Mouse (Mus musculus) heart, embryonic 14.5 days (tissue): ENCODE results near the gene Aqp1. TPM values are rescaled to one million over a fixed set of nuclear protein-coding genes. Genes with fewer than 3 reads are reported as not detected.

Experiments used
- ATAC-seq: fragments of 200-750 bp; cut with Nextera tagmentation; 2 replicates; pipeline ENCODE4 v1.8.0; 2017; ENCODE audit warnings: low read depth, moderate TSS enrichment; ENCODE audit not compliant: insufficient number of reproducible peaks, insufficient read depth, low FRiP score
- H3K27ac ChIP-seq, 2 experiments: fragments of 200-500 bp in 1 of 2; fragments of 300-500 bp in 1 of 2; sonication (generic) in 1 of 2; replicated peaks in 1 of 2; 2 replicates each; pipeline ENCODE4 v1.5.1; 2012 to 2014; ENCODE audit warnings: low read depth in 2 of 2, low read length in 2 of 2, control low read depth in 1 of 2, mild to moderate bottlenecking in 1 of 2, mixed read lengths in 1 of 2; ENCODE audit not compliant: control insufficient read depth in 1 of 2, insufficient read depth in 1 of 2
- H3K27me3 ChIP-seq: fragments of 300-500 bp; sonication (generic); 2 replicates; pipeline ENCODE4 v1.6.1; 2014; ENCODE audit warnings: mild to moderate bottlenecking, low read length, control low read depth; ENCODE audit not compliant: control insufficient read depth, insufficient read depth
- H3K36me3 ChIP-seq: fragments of 300-500 bp; sonication (generic); 2 replicates; pipeline ENCODE4 v1.6.1; 2014; ENCODE audit warnings: mild to moderate bottlenecking, control low read depth, low read length, mixed read lengths; ENCODE audit not compliant: control insufficient read depth, insufficient read depth
- H3K4me1 ChIP-seq, 2 experiments: fragments of 200-500 bp in 1 of 2; fragments of 300-500 bp in 1 of 2; sonication (generic) in 1 of 2; 2 replicates each; pipeline ENCODE4 v1.6.1; 2012 to 2014; ENCODE audit warnings: low read length in 2 of 2, control low read depth in 1 of 2, mixed read lengths in 1 of 2; ENCODE audit not compliant: control insufficient read depth in 2 of 2, insufficient read depth in 2 of 2
- H3K4me2 ChIP-seq: fragments of 300-500 bp; sonication (generic); 2 replicates; pipeline ENCODE4 v1.6.1; 2014; ENCODE audit warnings: mild to moderate bottlenecking, low read length
- H3K4me3 ChIP-seq, 2 experiments: fragments of 200-500 bp in 1 of 2; fragments of 300-500 bp in 1 of 2; sonication (generic) in 1 of 2; 2 replicates each; pipeline ENCODE4 v1.5.1; 2012 to 2014; ENCODE audit warnings: low read length in 2 of 2, mild to moderate bottlenecking in 2 of 2, control low read depth in 1 of 2, low read depth in 1 of 2, moderate library complexity in 1 of 2; ENCODE audit not compliant: control insufficient read depth in 1 of 2, insufficient read depth in 1 of 2
- H3K9ac ChIP-seq: fragments of 300-500 bp; sonication (generic); 2 replicates; pipeline ENCODE4 v1.6.1; 2014; ENCODE audit warnings: mild to moderate bottlenecking, low read length
- H3K9me3 ChIP-seq: fragments of 300-500 bp; sonication (generic); 2 replicates; pipeline ENCODE4 v1.6.1; 2016; ENCODE audit warnings: low read length, control low read depth; ENCODE audit not compliant: control insufficient read depth
- WGBS: fragments of 180-500 bp; shearing (Covaris S2); extraction: QIAGEN DNeasy Blood & Tissue Kit; methylation state at CpG from one replicate; pipeline ENCODE4 v1.1.7; 2014; 5-methylcytosine and 5-hydroxymethylcytosine counted together
- polyA plus RNA-seq: library from polyadenylated mRNA; unstranded; fragments of >200 nt; fragmentation: Nextera tagmentation; extraction: Ambion mirVana; gene quantifications from 2 replicates; pipeline ENCODE4 v1.2.1, GENCODE M21; 2014

Aqp1 gene
- polyA plus RNA-seq, 1 experiment from 2014 or later = 8.7 TPM

GRCm38 (mm10) chr6:55321518-55321917, 14.7 kb upstream of the Aqp1 start:
- 67% methylated on average over 6 of the region's 6 CpGs for WGBS
- no peak overlapping the region for H3K27ac ChIP-seq
- H3K4me2 ChIP-seq = no peak overlapping the region
- H3K4me1 ChIP-seq = peaks cover 16 to 20% of the 10 kb centered on the region in 2 experiments
- no peak overlapping the region for H3K9ac ChIP-seq
- ATAC-seq = no peak
- no peaks in the 10 kb centered on the region for H3K36me3 ChIP-seq
- no peak overlapping the region for H3K4me3 ChIP-seq
- no peaks in the 10 kb centered on the region for H3K27me3 ChIP-seq
- no peaks in the 10 kb centered on the region for H3K9me3 ChIP-seq

GRCm38 (mm10) chr6:55322980-55323379, 13.3 kb upstream of the Aqp1 start:
- 71% methylated on average over 2 of the region's 2 CpGs for WGBS
- H3K4me1 ChIP-seq = peaks cover 18 to 30% of the 10 kb centered on the region in 2 experiments

GRCm38 (mm10) chr6:55323908-55324634, 12.2 kb upstream of the Aqp1 start:
- Histone ChIP-seq H3K9me3 (no peaks in the 10 kb centered on the region), H3K4me1 (peaks cover 18 to 30% of the 10 kb centered on the region in 2 experiments), H3K27ac (no peak overlapping the region), H3K4me3 (no peak overlapping the region), H3K27me3 (no peaks in the 10 kb centered on the region), H3K9ac (no peak overlapping the region), H3K4me2 (no peak overlapping the region), H3K36me3 (no peaks in the 10 kb centered on the region)
- 66% methylated on average over 17 of the region's 17 CpGs for WGBS
- no peak for ATAC-seq

More at GRCm38 (mm10) chr6:55322980-55323379, 13.3 kb upstream of the Aqp1 start:
- H3K4me2 ChIP-seq = no peak overlapping the region
- H3K9ac ChIP-seq = no peak overlapping the region
- no peak overlapping the region for H3K4me3 ChIP-seq
- no peaks in the 10 kb centered on the region for H3K27me3 ChIP-seq
- no peak overlapping the region for H3K27ac ChIP-seq
- H3K9me3 ChIP-seq = no peaks in the 10 kb centered on the region
- no peaks in the 10 kb centered on the region for H3K36me3 ChIP-seq
- ATAC-seq = no peak

DNA sequence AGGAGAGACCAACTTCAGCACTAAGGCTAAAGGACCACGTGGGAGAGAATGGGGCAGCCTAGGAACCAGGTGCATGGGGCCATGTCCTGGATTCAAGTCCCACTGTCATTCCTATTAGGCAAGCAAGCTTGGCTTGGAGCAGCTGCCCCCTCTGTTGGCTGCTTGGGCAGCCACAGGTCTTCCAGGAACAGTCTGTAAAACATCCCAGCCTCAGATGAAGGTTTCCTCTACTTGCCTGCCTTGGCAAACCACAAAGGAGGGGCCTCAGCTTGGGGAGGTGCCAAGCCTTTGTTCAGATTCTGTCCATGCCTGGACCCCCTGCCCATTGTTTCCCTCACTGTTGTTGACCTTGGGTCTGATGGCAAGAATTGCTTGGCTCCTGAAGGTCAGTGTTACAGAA, 11.4 kb upstream of the Aqp1 start:
- no peak for ATAC-seq
- H3K4me1 ChIP-seq = peaks cover 14 to 28% of the 10 kb centered on the region in 2 experiments
- 59% methylated on average over 1 of the region's 1 CpGs for WGBS

DNA sequence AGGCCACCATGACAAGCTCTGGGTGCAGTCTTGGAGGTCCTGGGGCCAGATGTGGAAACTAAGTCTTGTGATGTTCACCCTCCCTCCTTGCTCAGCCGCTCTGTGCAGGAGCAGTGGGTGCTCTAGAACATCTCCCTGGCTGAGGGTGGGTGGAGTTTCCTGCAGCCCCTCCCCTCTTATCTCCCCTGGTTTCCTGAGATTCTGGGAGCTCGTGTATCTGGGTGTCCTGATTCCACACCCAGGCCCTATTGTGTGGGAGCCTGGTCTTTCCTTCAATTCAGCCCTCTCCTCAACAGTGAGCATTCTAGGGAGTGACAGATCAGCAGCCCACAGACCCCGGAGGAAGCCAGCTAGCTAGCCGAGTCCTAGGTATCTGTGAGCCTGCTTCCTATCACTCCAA, 9.9 kb upstream of the Aqp1 start:
- 19% methylated on average over 4 of the region's 4 CpGs for WGBS

More for the DNA sequence above, 11.4 kb upstream of the Aqp1 start:
- Histone ChIP-seq H3K27ac (no peak overlapping the region), H3K27me3 (no peaks in the 10 kb centered on the region), H3K4me3 (no peak overlapping the region), H3K9ac (no peak overlapping the region), H3K9me3 (no peaks in the 10 kb centered on the region), H3K4me2 (no peak overlapping the region), H3K36me3 (no peaks in the 10 kb centered on the region)

DNA sequence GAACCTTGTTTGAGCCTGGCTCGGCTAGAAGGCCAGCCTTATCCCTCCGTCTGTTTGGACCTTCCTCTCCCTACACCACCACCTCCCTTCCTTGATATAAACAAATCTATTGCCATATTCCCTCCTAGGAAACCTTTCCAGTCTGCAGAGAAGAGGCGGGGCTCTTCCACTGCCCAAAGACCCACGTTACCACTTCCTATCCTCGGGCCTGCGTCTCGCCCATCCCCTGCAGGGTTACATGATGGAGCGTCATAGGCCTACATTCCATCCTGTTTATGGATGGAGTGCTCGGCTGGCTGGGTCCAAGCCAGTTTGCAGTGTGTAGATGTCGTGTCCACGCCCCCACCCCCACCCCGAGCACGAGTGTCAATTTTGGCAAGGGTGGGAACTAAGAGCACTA, 8.9 kb upstream of the Aqp1 start:
- H3K27ac ChIP-seq = peak overlapping the region in 1 of 2 experiments; percentile 28; a peak in 1 of 4 replicates
- WGBS = 64% methylated on average over 13 of the region's 13 CpGs
- ATAC-seq = no peak

More for the DNA sequence above, 9.9 kb upstream of the Aqp1 start:
- Histone ChIP-seq H3K36me3 (no peaks in the 10 kb centered on the region), H3K27ac (peak overlapping the region in 1 of 2 experiments; percentile 28; a peak in 1 of 4 replicates), H3K4me1 (peaks cover 7 to 22% of the 10 kb centered on the region in 2 experiments; a peak in 3 of 4 replicates), H3K4me3 (no peak overlapping the region), H3K4me2 (no peak overlapping the region), H3K9me3 (no peaks in the 10 kb centered on the region), H3K27me3 (no peaks in the 10 kb centered on the region), H3K9ac (no peak overlapping the region)
- ATAC-seq = 0 out of 2 replicates have a peak, but pooled peaks have one; percentile 16

GRCm38 (mm10) chr6:55328179-55328578, 8.1 kb upstream of the Aqp1 start:
- Histone ChIP-seq H3K4me1 (peaks cover 7 to 34% of the 10 kb centered on the region in 2 experiments; a peak in 3 of 4 replicates), H3K36me3 (no peaks in the 10 kb centered on the region), H3K4me2 (no peak overlapping the region), H3K9ac (no peak overlapping the region), H3K27me3 (no peaks in the 10 kb centered on the region), H3K27ac (peak overlapping the region in 1 of 2 experiments; percentile 3; a peak in 1 of 4 replicates), H3K9me3 (no peaks in the 10 kb centered on the region), H3K4me3 (no peak overlapping the region)
- ATAC-seq = no peak
- 54% methylated on average over 4 of the region's 4 CpGs for WGBS

More for the DNA sequence above, 8.9 kb upstream of the Aqp1 start:
- Histone ChIP-seq H3K27me3 (no peaks in the 10 kb centered on the region), H3K9ac (no peak overlapping the region), H3K9me3 (no peaks in the 10 kb centered on the region), H3K36me3 (no peaks in the 10 kb centered on the region), H3K4me2 (no peak overlapping the region), H3K4me3 (no peak overlapping the region), H3K4me1 (peaks cover 7 to 30% of the 10 kb centered on the region in 2 experiments; a peak in 3 of 4 replicates)
